Mouse (Mus musculus): ENCODE measurements around the gene Gpr21. TPM values are rescaled to one million over a fixed set of nuclear protein-coding genes. Genes with fewer than 3 reads are reported as not detected.
"Not testable (repeated sequence)": the region's sequence is repeated elsewhere in the genome, so short reads cannot be mapped to it uniquely, and the experiment has no call there.

Gpr21 gene
- 0.84 and 1.2 TPM in 2 replicates for polyA plus RNA-seq (2015; fragmentation: Nextera tagmentation; extraction: Ambion mirVana)

- ATAC-seq (ENCODE audit: insufficient number of reproducible peaks, low FRiP score, low TSS enrichment, low read depth), result peak; percentile 40; the same call in 1 of the 2 replicates
- Histone ChIP-seq H3K4me3 (no peak within 1 kb of the TSS), H3K9me3 (no peaks in the 10 kb centered on the region), H3K27me3 (no peaks in the 10 kb centered on the region), H3K4me1 (no peaks in the 10 kb centered on the region), H3K9ac (no peak within 1 kb of the TSS), H3K4me2 (peak within 1 kb of the TSS; percentile 2; the same call in 1 of the 2 replicates), H3K36me3 (peaks cover 28% of the 10 kb centered on the region), H3K27ac (no peak within 1 kb of the TSS)
- 33% methylated on average over 11 of the region's 11 CpGs for WGBS
Observed at GRCm38 (mm10) chr2:37516030-37516710, at the start of gene Gpr21. Gene Gpr21, plus strand, starts transcription at chr2:37516332.

DNA sequence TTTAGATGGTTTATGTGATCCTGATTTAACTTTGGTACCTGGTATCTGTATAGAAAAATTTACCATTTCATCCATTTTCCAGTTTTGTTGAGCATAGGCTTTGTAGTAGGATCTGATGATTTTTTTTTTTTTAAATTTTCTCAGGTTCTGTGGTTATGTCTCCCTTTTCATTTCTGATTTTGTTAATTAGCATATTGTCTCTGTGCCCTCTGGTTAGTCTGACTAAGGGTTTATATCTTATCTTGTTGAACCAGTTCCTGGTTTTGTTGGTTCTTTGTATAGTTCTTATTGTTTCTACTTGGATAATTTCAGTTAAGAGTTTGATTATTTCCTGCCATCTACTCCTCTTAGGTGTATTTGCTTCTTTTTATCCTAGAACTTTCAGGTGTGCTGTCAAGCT lies 36.6 kb upstream of the Gpr21 start:
- no peaks in the 10 kb centered on the region for H3K4me1 ChIP-seq

DNA sequence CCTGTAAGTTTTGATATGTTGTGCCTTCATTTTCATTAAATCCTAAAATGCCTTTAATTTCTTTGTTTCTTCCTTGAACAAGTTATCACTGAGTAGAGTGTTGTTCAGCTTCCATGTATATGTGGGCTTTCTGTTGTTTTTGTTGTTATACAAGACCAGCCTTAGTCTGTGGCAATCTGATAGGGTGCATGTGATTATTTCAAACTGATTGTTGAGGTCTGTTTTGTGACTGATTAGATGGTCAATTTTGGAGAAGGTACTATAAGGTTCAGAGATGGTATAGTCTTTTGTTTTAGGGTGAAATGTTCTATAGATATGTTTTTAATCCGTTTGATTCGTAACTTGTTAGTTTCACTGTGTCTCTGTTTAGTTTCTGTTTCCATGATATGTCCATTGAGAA lies 36.1 kb upstream of the Gpr21 start:
- H3K4me3 ChIP-seq, result no peak overlapping the region
- 94% methylated on average over 2 of the region's 2 CpGs for WGBS
- no peaks in the 10 kb centered on the region for H3K27me3 ChIP-seq
- no peak for ATAC-seq (ENCODE audit: insufficient number of reproducible peaks, low FRiP score, low TSS enrichment, low read depth)
- H3K4me1 ChIP-seq, result no peaks in the 10 kb centered on the region
- no peak overlapping the region for H3K27ac ChIP-seq
- no peak overlapping the region for H3K4me2 ChIP-seq
- H3K9ac ChIP-seq, result no peak overlapping the region
- H3K36me3 ChIP-seq, result peaks cover 61% of the 10 kb centered on the region
- no peaks in the 10 kb centered on the region for H3K9me3 ChIP-seq

More for the DNA sequence above, 36.6 kb upstream of the Gpr21 start:
- ATAC-seq (ENCODE audit: insufficient number of reproducible peaks, low FRiP score, low TSS enrichment, low read depth), result no peak
- no peak overlapping the region for H3K27ac ChIP-seq
- no peaks in the 10 kb centered on the region for H3K27me3 ChIP-seq
- H3K4me3 ChIP-seq, result no peak overlapping the region
- no peak overlapping the region for H3K9ac ChIP-seq
- H3K36me3 ChIP-seq, result peaks cover 57% of the 10 kb centered on the region
- H3K9me3 ChIP-seq, result no peaks in the 10 kb centered on the region
- no peak overlapping the region for H3K4me2 ChIP-seq

- ATAC-seq (ENCODE audit: insufficient number of reproducible peaks, low FRiP score, low TSS enrichment, low read depth), result no peak
- Histone ChIP-seq H3K4me1 (no peaks in the 10 kb centered on the region), H3K9ac (no peak overlapping the region), H3K9me3 (no peaks in the 10 kb centered on the region), H3K27me3 (no peaks in the 10 kb centered on the region), H3K4me2 (no peak overlapping the region), H3K4me3 (no peak overlapping the region), H3K36me3 (peaks cover 37% of the 10 kb centered on the region), H3K27ac (no peak overlapping the region)
- WGBS, result 91% methylated on average over 2 of the region's 2 CpGs
Observed at GRCm38 (mm10) chr2:37484165-37484564, 32.0 kb upstream of the Gpr21 start.

- Histone ChIP-seq H3K36me3 (peaks cover 49% of the 10 kb centered on the region), H3K4me2 (no peak overlapping the region), H3K4me1 (no peaks in the 10 kb centered on the region), H3K9me3 (no peaks in the 10 kb centered on the region), H3K27me3 (no peaks in the 10 kb centered on the region), H3K4me3 (no peak overlapping the region), H3K9ac (no peak overlapping the region), H3K27ac (no peak overlapping the region)
- WGBS, result 72% methylated on average over 1 of the region's 1 CpGs
- ATAC-seq (ENCODE audit: insufficient number of reproducible peaks, low FRiP score, low TSS enrichment, low read depth), result no peak
Observed at GRCm38 (mm10) chr2:37485370-37485769, 30.8 kb upstream of the Gpr21 start.

DNA sequence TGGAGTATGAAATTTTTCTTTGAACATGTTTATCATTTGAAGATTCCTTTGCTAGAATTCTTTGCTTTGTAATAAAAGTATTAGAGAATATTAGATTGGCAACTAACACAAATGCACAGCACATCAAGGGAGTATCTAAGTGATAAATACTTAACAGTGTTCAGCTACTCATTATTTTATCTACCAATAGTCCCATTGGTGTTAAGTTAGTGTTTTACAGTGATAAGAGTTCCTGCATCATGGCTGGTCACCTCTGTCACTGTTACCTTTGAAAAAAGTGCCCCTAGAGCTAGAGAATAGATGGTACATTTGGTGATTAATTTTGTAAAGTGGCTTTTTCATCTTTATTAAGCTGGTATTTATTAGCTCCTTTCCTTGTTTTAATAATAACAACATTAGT lies 29.7 kb upstream of the Gpr21 start:
- Histone ChIP-seq H3K9me3 (no peaks in the 10 kb centered on the region), H3K27me3 (no peaks in the 10 kb centered on the region), H3K4me1 (no peaks in the 10 kb centered on the region), H3K36me3 (peaks cover 49% of the 10 kb centered on the region), H3K4me2 (no peak overlapping the region), H3K9ac (no peak overlapping the region), H3K27ac (no peak overlapping the region), H3K4me3 (no peak overlapping the region)
- no peak for ATAC-seq (ENCODE audit: insufficient number of reproducible peaks, low FRiP score, low TSS enrichment, low read depth)

GRCm38 (mm10) chr2:37488956-37489355 lies 27.2 kb upstream of the Gpr21 start:
- no peak for ATAC-seq (ENCODE audit: insufficient number of reproducible peaks, low FRiP score, low TSS enrichment, low read depth)
- no peaks in the 10 kb centered on the region for H3K27me3 ChIP-seq
- peaks cover 53% of the 10 kb centered on the region for H3K36me3 ChIP-seq
- H3K4me3 ChIP-seq, result no peak overlapping the region
- H3K4me1 ChIP-seq, result no peaks in the 10 kb centered on the region
- WGBS, result 93% methylated on average over 2 of the region's 2 CpGs
- no peaks in the 10 kb centered on the region for H3K9me3 ChIP-seq
- H3K4me2 ChIP-seq, result no peak overlapping the region
- no peak overlapping the region for H3K9ac ChIP-seq
- H3K27ac ChIP-seq, result no peak overlapping the region

DNA sequence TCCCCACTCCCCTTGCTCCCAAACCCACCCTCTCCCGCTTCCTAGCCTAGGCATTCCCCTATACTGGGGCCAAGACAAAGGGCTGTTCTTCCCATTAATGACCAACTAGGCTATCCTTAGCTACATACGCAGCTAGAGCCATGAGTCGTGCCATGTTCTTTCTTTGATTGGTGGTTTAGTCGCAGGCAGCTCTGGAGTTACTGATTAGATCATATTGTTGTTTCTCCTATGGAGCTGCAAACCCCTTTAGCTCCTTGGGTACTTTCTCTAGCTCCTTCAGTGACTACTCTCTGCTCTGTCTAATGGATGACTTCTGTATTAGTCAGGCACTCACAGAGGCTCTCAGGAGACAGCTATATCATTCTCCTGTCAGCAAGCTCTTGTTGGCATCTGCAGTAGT lies 18.8 kb upstream of the Gpr21 start:
- Histone ChIP-seq H3K4me1 (no peaks in the 10 kb centered on the region), H3K9ac (no peak overlapping the region), H3K27me3 (no peaks in the 10 kb centered on the region), H3K27ac (no peak overlapping the region), H3K4me3 (no peak overlapping the region), H3K4me2 (no peak overlapping the region), H3K9me3 (no peaks in the 10 kb centered on the region), H3K36me3 (peaks cover 48% of the 10 kb centered on the region)
- WGBS, result 94% methylated on average over 4 of the region's 4 CpGs
- no peak for ATAC-seq (ENCODE audit: insufficient number of reproducible peaks, low FRiP score, low TSS enrichment, low read depth)

DNA sequence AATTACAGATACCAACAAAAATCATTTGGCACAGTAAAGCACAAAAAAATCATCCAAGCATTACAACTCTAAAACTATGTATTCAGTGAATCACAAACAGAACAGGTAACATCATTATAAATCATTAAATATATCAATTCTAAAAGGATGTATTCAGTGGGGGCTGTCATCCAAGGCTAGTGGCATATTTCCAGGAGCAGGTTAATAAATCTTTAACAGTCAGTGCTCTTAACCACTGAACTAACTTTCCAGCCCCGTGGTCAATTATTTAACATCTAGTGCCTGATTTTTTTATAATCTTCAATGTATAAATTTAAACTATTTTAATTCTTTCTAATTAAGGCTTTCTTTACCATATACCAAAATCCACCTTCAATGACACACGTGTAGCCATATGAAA lies 10.3 kb upstream of the Gpr21 start:
- 81% methylated on average over 2 of the region's 2 CpGs for WGBS
- not testable (repeated sequence) for H3K4me2 ChIP-seq

GRCm38 (mm10) chr2:37511134-37511901 lies 4.8 kb upstream of the Gpr21 start:
- no peaks in the 10 kb centered on the region for H3K27me3 ChIP-seq
- no peak overlapping the region for H3K4me2 ChIP-seq
- no peak overlapping the region for H3K9ac ChIP-seq
- H3K27ac ChIP-seq, result no peak overlapping the region
- no peaks in the 10 kb centered on the region for H3K9me3 ChIP-seq
- peaks cover 29% of the 10 kb centered on the region for H3K36me3 ChIP-seq
- no peak overlapping the region for H3K4me3 ChIP-seq
- H3K4me1 ChIP-seq, result no peaks in the 10 kb centered on the region
- WGBS, result 90% methylated on average over 4 of the region's 4 CpGs
- ATAC-seq (ENCODE audit: insufficient number of reproducible peaks, low FRiP score, low TSS enrichment, low read depth), result no peak

More for the DNA sequence above, 10.3 kb upstream of the Gpr21 start:
- not testable (repeated sequence) for H3K4me1 ChIP-seq; H3K27me3 ChIP-seq; H3K9ac ChIP-seq; H3K27ac ChIP-seq; H3K9me3 ChIP-seq; H3K4me3 ChIP-seq; ATAC-seq (ENCODE audit: insufficient number of reproducible peaks, low FRiP score, low TSS enrichment, low read depth)
- H3K36me3 ChIP-seq, result peaks cover 37% of the 10 kb centered on the region

DNA sequence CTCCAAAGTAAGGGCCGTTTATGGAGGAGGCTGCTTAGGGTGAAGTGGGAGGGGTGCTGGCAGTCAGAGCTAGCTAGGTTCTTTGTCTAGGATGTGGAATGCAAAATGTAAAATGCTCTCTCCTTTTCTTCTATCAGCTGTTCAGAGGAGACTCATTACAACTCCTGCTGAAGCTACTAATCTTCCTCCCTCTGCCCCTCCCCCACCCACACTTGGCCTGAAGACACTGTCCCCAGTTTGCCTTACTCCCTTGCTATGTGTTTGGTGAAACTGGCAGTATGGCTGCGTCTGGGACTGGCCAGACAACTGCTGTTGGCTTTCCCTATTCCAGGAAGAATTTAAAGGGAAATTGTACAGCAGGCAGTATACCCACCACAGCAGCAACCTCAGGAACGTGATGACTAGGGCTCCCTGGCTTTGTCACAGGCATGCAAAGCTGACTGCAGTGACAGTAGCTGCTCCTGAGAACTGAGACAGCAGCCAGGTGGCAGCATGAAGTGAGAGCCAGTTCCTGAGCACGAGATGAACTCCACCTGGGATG lies 860 bp downstream of the Gpr21 start:
- no peak overlapping the region for H3K4me2 ChIP-seq
- no peak overlapping the region for H3K9ac ChIP-seq
- no peak overlapping the region for H3K27ac ChIP-seq
- no peaks in the 10 kb centered on the region for H3K27me3 ChIP-seq
- H3K4me1 ChIP-seq, result no peaks in the 10 kb centered on the region
- H3K36me3 ChIP-seq, result peaks cover 28% of the 10 kb centered on the region
- H3K9me3 ChIP-seq, result no peaks in the 10 kb centered on the region
- H3K4me3 ChIP-seq, result no peak overlapping the region
- ATAC-seq (ENCODE audit: insufficient number of reproducible peaks, low FRiP score, low TSS enrichment, low read depth), result no peak
- WGBS, result 40% methylated on average over 4 of the region's 4 CpGs

GRCm38 (mm10) chr2:37518561-37519285 lies 2.6 kb downstream of the Gpr21 start:
- 83% methylated on average over 4 of the region's 4 CpGs for WGBS
- H3K4me3 ChIP-seq, result no peak overlapping the region
- no peaks in the 10 kb centered on the region for H3K27me3 ChIP-seq
- no peak for ATAC-seq (ENCODE audit: insufficient number of reproducible peaks, low FRiP score, low TSS enrichment, low read depth)
- no peaks in the 10 kb centered on the region for H3K4me1 ChIP-seq
- no peak overlapping the region for H3K9ac ChIP-seq
- no peak overlapping the region for H3K4me2 ChIP-seq
- no peaks in the 10 kb centered on the region for H3K9me3 ChIP-seq
- H3K36me3 ChIP-seq, result peaks cover 18% of the 10 kb centered on the region
- H3K27ac ChIP-seq, result no peak overlapping the region
